Mouse (Mus musculus) heart, postnatal 0 days (tissue): ENCODE results near the gene Olfr1394. TPM values are rescaled to one million over a fixed set of nuclear protein-coding genes. Genes with fewer than 3 reads are reported as not detected.

Experiments used
- ATAC-seq: fragments of 200-750 bp; cut with Nextera tagmentation; 2 replicates; pipeline ENCODE4 v1.8.0; 2017; ENCODE audit warnings: low read depth, moderate number of reproducible peaks, moderate library complexity; ENCODE audit not compliant: insufficient read depth
- DNase-seq: peaks from one replicate; pipeline ENCODE4 v3.0.0-alpha.2; 2016; ENCODE audit warnings: low spot score
- H3K27ac ChIP-seq: fragments of 300-500 bp; sonication (generic); 2 replicates; pipeline ENCODE4 v1.5.1; 2014; ENCODE audit warnings: low read depth, mild to moderate bottlenecking
- H3K27me3 ChIP-seq: fragments of 300-500 bp; sonication (generic); 2 replicates; pipeline ENCODE4 v1.6.1; 2014; ENCODE audit warnings: low read length, mixed read lengths; ENCODE audit not compliant: control insufficient read depth, insufficient read depth
- H3K36me3 ChIP-seq: fragments of 300-500 bp; sonication (generic); replicated peaks from 2 replicates; pipeline ENCODE4 v1.6.1; 2014; ENCODE audit warnings: low read length, mixed read lengths; ENCODE audit not compliant: control insufficient read depth, insufficient read depth
- H3K4me1 ChIP-seq: fragments of 300-500 bp; sonication (generic); 2 replicates; pipeline ENCODE4 v1.6.1; 2014; ENCODE audit warnings: antibody characterized with exemption; ENCODE audit not compliant: control insufficient read depth, insufficient read depth
- H3K4me2 ChIP-seq: fragments of 300-500 bp; sonication (generic); 2 replicates; pipeline ENCODE4 v1.6.1; 2014; ENCODE audit warnings: low read depth, mild to moderate bottlenecking, low read length, moderate library complexity
- H3K4me3 ChIP-seq: fragments of 300-500 bp; sonication (generic); 2 replicates; pipeline ENCODE4 v1.5.1; 2014; ENCODE audit warnings: low read depth, low read length
- H3K9ac ChIP-seq: fragments of 300-500 bp; sonication (generic); replicated peaks from 2 replicates; pipeline ENCODE4 v1.6.1; 2014; ENCODE audit warnings: low read depth, low read length, mixed read lengths
- H3K9me3 ChIP-seq: fragments of 300-500 bp; sonication (generic); replicated peaks from 2 replicates; pipeline ENCODE4 v1.6.1; 2016; ENCODE audit warnings: low read length; ENCODE audit not compliant: control insufficient read depth
- CTCF ChIP-seq: IDR thresholded peaks from 2 replicates; pipeline ENCODE4 v1.5.1; 2016; ENCODE audit warnings: antibody characterized with exemption, control low read depth, low read depth
- EP300 ChIP-seq: IDR thresholded peaks from 2 replicates; pipeline ENCODE4 v1.6.1; 2016; ENCODE audit warnings: antibody characterized with exemption, low read depth
- WGBS: fragments of 180-500 bp; shearing (Covaris S2); extraction: QIAGEN DNeasy Blood & Tissue Kit; methylation state at CpG from one replicate; pipeline ENCODE4 v1.1.7; 2014; 5-methylcytosine and 5-hydroxymethylcytosine counted together
- polyA plus RNA-seq: library from polyadenylated mRNA; unstranded; fragments of >200 nt; fragmentation: Nextera tagmentation; extraction: Ambion mirVana; gene quantifications from 2 replicates; pipeline ENCODE4 v1.2.1, GENCODE M21; 2015
- total RNA-seq: library from RNA; depleted of rRNA; stranded (reverse); fragments of >200 nt; gene quantifications from 2 replicates; pipeline ENCODE4 v1.2.3, GENCODE M21; 2014; ENCODE audit warnings: low replicate concordance

Olfr1394 gene
- total and polyA plus RNA-seq, 2 experiments from 2014 or later: not detected

DNA sequence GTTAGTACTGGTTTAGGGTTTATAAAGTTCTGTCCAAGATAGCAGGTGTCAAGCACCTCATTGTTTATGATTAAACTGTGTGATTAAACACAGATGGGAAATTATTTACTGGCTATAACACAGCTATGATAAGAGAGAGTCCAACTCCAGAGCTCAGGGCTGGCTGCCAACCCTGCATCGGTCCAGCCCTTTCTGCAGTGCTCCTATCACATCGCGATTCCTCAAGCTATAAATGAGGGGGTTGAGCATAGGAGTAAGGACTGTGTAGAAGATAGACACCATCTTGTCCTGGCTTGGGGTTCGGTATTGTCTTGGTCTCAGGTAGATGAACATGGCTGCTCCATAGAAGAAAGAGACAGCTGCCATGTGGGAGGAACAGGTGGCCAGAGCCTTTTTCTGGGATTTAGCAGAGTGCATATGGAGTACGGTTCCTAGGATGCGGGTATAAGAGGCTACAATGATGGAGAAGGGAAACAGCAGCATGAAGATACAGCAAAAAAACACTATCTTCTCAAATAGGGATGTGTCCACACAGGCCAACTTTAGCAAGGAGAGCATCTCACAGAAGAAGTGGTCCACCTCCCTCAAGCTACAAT, 41.5 kb upstream of the Olfr1394 start:
- no peak overlapping the region for H3K4me2 ChIP-seq
- ATAC-seq: no peak
- WGBS: 53% methylated on average over 6 of the region's 6 CpGs
- peak overlapping the region; percentile 6; the same call in 1 of the 2 replicates for H3K27ac ChIP-seq
- no peak for DNase-seq
- no peaks in the 10 kb centered on the region for H3K36me3 ChIP-seq
- no peak overlapping the region for H3K9ac ChIP-seq
- TF ChIP-seq CTCF (no peak), EP300 (no peak)
- no peaks in the 10 kb centered on the region for H3K27me3 ChIP-seq
- no peaks in the 10 kb centered on the region for H3K9me3 ChIP-seq
- no peaks in the 10 kb centered on the region for H3K4me1 ChIP-seq
- no peak overlapping the region for H3K4me3 ChIP-seq

DNA sequence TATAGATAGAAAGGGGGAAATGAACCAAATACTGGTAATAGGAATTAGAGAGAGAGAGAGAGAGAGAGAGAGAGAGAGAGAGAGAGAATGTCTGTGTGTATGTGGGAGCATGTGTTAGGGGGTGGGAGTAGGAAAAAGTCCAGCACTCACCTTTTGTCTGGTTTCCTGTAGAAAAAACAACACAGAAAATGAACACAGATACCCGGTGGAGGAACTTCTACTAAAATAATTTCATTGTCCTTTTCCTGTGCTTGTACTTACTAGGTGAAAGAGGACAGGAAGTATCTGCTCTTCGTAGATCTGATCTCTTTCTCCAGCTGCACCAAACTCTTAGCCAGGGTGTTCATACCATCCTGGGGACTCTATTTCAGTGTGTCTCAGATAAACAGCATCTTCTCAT, 40.0 kb upstream of the Olfr1394 start:
- 0 out of 2 replicates have a peak, but pooled peaks have one; percentile 41 for ATAC-seq

GRCm38 (mm10) chr11:49114774-49115173, 39.4 kb upstream of the Olfr1394 start, which contains the start of gene Olfr1396:
Gene Olfr1396 (minus strand): TSS chr11:49114874.
- Histone ChIP-seq H3K9me3 (no peaks in the 10 kb centered on the region), H3K4me1 (no peaks in the 10 kb centered on the region), H3K36me3 (no peaks in the 10 kb centered on the region), H3K9ac (no peak within 1 kb of the TSS), H3K27ac (peak within 1 kb of the TSS; percentile 73), H3K4me2 (no peak within 1 kb of the TSS), H3K4me3 (no peak within 1 kb of the TSS), H3K27me3 (no peaks in the 10 kb centered on the region)
- no peak for DNase-seq
- no peak for ATAC-seq
- no peak for TF ChIP-seq CTCF
- no peak for TF ChIP-seq EP300

More for the DNA sequence above, 40.0 kb upstream of the Olfr1394 start:
- TF ChIP-seq EP300: peak; percentile 61
- no peak for TF ChIP-seq CTCF
- no peak overlapping the region for H3K27ac ChIP-seq
- H3K9ac ChIP-seq: no peak overlapping the region
- no peak overlapping the region for H3K4me3 ChIP-seq
- no peaks in the 10 kb centered on the region for H3K4me1 ChIP-seq
- DNase-seq: peak; percentile 30
- no peaks in the 10 kb centered on the region for H3K36me3 ChIP-seq
- no peak overlapping the region for H3K4me2 ChIP-seq
- H3K9me3 ChIP-seq: no peaks in the 10 kb centered on the region
- 39% methylated on average over 2 of the region's 2 CpGs for WGBS
- H3K27me3 ChIP-seq: no peaks in the 10 kb centered on the region

DNA sequence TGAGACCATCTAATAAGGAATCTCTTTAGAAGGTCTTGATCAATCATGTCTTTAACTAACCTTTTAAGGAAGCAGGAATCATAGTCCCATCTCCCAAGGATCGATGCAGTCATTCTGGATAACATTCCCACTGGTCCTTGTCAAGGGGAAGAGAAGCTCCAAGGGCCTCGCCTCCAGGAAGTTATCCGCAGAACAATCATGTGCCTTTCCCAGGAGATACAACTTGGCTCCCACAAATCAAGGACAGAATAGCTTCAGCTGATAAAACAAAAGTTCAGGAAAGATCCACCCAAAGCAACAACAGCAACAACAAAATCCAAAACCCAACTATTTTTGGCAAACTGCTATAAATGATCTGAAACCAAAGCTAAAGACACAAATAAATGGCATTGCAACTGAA, 34.5 kb upstream of the Olfr1394 start:
- no peaks in the 10 kb centered on the region for H3K9me3 ChIP-seq
- no peak overlapping the region for H3K4me2 ChIP-seq
- no peaks in the 10 kb centered on the region for H3K4me1 ChIP-seq
- no peak overlapping the region for H3K27ac ChIP-seq
- H3K36me3 ChIP-seq: no peaks in the 10 kb centered on the region
- H3K4me3 ChIP-seq: no peak overlapping the region
- WGBS: 58% methylated on average over 3 of the region's 3 CpGs
- ATAC-seq (no peak), DNase-seq (no peak)
- no peak overlapping the region for H3K9ac ChIP-seq
- no peaks in the 10 kb centered on the region for H3K27me3 ChIP-seq
- TF ChIP-seq CTCF (no peak), EP300 (no peak)

DNA sequence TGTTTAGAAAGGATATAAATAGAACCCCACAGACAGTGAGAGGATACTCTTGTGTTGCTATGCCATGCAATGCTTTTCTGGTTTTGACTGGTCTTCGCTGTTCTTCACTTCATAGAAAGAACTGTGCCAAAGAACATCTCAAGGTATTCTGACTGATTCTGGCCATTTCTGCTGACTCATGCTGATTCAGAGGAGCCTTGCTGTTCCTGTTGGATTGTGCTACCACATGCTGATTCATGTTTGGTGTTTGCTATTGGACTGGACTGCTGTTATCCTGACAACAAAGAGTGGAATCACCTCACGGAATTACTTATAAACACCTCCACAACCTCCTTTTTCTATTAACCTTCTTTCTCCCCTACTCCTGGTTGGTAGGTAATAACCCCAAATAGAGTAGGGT, 30.0 kb upstream of the Olfr1394 start:
- no peaks in the 10 kb centered on the region for H3K9me3 ChIP-seq
- no peak overlapping the region for H3K4me2 ChIP-seq
- H3K27ac ChIP-seq: no peak overlapping the region
- no peaks in the 10 kb centered on the region for H3K27me3 ChIP-seq
- DNase-seq (no peak), ATAC-seq (no peak)
- no peaks in the 10 kb centered on the region for H3K4me1 ChIP-seq
- H3K4me3 ChIP-seq: no peak overlapping the region
- no peak for TF ChIP-seq CTCF
- no peak for TF ChIP-seq EP300
- H3K9ac ChIP-seq: no peak overlapping the region
- no peaks in the 10 kb centered on the region for H3K36me3 ChIP-seq
- WGBS: 82% methylated on average over 2 of the region's 2 CpGs

DNA sequence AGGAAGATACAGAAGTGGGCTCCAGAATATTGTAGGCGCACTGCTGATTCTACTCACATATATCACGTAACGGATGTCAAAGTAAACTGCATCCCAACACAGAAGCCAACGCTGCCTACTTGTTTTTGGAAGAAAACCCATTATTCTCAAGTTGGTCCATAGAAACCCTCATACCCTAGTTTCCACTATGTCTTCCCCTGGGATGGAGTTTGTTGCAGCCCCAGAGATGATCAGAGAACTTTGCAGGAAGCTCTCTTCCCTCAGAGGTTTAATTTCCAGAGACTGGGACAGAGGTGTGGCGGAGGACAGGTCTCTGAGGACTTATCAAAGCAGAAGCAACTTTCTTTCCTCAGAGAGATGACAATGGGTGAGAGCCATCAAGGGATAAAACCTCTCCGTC, 12.2 kb upstream of the Olfr1394 start, which contains the start of gene Olfr1395:
Olfr1395 (plus strand) TSS at position 301 of the 400 bp plus-strand sequence.
- no peak for DNase-seq
- Histone ChIP-seq H3K9ac (no peak within 1 kb of the TSS), H3K4me3 (no peak within 1 kb of the TSS), H3K4me2 (no peak within 1 kb of the TSS), H3K27ac (no peak within 1 kb of the TSS), H3K36me3 (no peaks in the 10 kb centered on the region), H3K27me3 (no peaks in the 10 kb centered on the region), H3K9me3 (no peaks in the 10 kb centered on the region), H3K4me1 (no peaks in the 10 kb centered on the region)
- 83% methylated on average over 6 of the region's 6 CpGs for WGBS
- ATAC-seq: no peak
- TF ChIP-seq CTCF (no peak), EP300 (no peak)
